Mouse (Mus musculus): Measurements from ENCODE around the gene Cacna1b.
A peak's percentile ranks its signal among the peaks of the same experiment; 100 is the strongest.

DNA sequence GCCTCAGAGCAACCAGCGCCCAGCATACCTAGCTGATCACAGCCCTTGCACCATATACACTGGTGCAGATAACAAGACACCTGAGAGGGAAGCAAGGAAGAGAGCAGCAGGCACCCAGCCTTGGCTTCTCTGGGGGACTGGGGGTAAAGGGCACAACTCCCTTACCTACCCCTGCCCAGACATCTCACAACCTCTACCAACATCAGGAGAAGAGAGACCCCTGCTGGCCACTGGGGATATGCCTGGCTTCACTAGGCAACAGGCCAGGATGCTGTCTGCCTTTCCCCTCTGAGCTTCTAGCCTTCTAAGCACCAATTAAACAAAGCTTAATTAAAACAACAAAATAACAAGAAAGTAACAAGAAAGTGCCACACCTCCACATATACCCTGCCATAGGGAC is 7.7 kb downstream of the Cacna1b start:
- TF ChIP-seq CTCF (IDR thresholded peaks at IDR 0.05; ENCODE audit: low read depth, low read length), result peak; percentile 79
- no peak for TF ChIP-seq POLR2A (IDR thresholded peaks at IDR 0.05; ENCODE audit: extremely low read depth, insufficient read depth, low read length)

Data from liver, adult 2 months (tissue).